Mouse (Mus musculus): ENCODE measurements around the gene Ptma.
"Not testable (repeated sequence)": the region's sequence is repeated elsewhere in the genome, so short reads cannot be mapped to it uniquely, and the experiment has no call there.

Ptma gene

DNA sequence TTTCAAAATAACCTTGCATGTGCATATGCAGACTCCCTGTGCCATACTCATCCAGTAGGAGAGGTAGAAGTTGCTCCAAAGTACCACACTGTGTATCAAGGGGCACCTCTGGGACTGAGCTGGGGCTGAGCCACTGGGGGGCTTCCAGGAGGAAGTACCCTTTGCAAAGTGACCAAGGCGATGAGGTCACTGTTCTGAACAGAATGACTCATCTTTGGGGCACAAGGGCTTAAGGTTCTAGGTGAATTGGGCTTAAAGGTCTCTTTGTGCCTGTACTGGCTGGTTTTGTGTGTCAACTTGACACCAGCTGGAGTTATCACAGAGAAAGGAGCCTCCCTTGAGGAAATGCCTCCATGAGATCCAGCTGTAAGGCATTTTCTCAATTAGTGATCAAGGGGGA is 13.5 kb upstream of the Ptma start:
- intact Hi-C loops (cut with DNase I), result not testable (repeated sequence)

DNA sequence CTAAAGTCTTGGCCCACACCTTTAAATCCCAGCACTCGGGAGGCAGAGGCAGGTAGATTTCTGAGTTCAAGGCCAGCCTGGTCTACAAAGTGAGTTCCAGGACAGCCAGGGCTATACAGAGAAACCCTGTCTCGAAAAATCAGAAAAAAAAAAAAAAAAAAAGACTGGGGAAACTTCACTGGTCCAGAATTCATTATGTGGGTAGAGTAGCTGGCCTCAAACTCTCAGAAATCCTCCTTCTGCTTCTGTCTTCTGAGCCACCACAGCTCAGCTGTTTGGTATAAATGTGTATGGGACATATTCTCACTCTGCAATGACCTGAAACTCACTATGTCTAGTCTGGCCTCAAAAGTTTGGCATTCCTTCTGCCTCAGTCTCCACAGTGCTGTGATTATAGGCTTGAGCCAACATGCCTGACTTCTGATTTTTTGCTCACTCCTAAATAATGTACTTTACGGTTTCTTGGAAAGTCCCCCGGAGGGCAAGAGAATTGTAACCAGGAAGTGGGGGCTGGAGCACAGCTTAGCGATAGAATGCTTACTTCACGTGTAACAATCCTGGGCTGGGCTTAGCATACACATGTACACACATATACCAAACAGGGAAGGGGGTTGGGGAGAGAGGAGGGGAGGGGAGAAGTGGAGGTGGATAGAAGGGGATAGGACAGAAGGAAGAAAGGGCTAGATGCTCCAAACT is 10.7 kb upstream of the Ptma start:
- intact Hi-C loops (cut with DNase I), result no loop called here

DNA sequence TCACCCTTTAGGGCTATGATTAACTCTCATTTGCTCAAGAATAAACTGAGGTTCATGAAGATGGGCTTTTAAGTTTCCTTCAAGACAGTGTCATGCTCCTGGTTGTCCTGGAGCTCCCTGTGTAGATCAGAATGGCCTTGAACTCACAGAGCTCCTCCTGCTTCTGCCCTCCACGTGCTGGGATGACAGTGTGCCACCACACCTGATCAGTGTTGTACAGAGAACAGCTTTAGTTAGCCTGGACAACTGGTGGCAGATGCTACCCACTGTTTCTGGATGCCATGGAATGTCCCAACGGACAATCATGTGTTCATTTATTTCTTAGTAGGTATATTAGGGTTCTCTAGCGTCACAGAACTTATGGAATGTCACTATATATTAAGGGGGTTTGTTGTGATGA is 9.4 kb upstream of the Ptma start:
- intact Hi-C loops (cut with DNase I), result no loop called here

DNA sequence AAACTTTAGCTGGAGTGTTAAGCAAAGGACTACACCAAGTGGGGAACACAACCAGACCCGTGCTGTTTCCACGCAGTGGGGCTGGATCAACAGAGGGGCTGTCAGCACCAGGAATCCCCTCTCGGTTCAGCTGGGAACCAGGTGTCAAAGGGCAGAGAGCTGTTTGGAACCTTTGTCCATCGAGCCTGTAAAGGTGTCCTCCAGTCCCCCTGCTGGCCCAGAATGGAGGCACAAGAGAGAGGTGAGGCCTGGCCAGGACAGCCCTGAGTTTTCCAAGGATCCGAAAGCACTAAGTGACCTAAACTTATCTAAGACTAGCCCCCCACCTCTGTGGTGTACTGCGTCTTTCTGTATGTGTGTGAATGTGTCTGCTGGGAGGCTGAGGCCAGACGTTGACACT is 6.2 kb upstream of the Ptma start:
- intact Hi-C loops (cut with DNase I), result no loop called here

DNA sequence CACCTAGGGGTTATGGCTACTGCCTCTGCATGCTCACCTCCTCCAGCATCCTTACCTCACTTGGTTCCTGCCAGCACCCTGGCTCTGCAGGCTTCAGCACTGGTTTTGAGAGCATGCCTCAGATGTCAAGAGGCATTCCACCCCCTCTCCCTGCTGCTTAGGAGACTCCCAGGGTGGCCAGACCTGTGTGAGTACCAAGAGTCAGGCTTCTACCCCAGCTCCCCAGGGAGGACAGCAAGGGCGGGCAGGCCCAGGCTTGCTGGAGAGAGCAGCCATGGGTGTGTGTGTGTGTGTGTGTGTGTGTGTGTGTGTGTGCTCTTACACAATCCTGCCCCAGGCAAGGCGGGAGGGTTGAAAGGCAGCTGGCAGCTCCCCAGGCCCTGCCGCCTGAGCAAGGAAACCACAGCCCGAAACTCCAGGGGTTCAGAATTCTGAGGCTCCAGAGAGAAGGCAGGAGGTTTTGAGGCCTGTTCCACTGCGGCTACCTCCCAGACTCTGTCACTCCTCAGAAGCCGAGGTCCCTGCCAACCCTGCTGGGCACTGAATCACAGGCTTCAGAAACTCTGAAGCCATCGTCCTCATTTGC is 4.1 kb upstream of the Ptma start:
- intact Hi-C loops (cut with DNase I), result no loop called here

DNA sequence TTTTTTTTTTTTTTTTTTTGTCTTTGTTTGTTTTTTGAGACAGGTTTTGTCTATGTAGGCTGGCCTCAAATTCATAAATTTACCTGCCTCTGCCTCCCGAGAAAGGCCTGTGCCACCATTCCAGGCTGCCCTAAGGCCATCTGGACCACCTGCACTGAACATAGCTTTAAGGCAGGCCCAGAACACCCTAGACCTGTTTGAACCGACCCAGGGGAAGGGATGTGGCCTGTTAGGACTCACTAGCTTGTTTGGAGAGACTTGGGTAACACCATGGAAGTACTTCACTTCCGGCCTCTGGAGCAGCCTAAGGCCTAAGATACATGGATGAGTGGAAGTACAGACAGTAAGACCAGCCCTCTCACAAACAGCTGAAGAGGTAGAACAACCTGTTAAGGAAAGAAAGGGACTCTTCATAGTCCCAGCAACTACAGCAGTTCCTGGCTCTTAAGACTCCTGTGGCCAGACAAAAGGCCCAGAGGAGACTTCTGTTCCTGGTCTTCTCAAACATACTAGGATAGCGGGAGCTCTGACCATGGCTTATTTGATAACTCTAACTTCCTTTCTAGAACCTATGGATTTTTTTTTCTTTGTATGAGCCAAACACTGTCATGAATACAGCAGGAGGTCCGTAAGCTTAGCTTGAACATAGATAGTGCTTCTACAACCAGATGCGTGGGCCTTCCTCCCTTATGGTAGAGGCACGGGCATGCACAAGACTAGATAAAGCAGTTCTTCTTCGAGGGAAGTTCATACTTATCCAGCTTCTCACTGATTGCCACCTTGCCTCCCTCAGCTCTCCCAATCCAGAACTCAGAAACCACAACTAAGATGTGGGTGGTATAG is 2.5 kb upstream of the Ptma start:
- intact Hi-C loops (cut with DNase I), result no loop called here

- intact Hi-C loops (cut with DNase I), result no loop called here
Observed at GRCm38 (mm10) chr1:86524619-86525498, 1.7 kb upstream of the Ptma start.

DNA sequence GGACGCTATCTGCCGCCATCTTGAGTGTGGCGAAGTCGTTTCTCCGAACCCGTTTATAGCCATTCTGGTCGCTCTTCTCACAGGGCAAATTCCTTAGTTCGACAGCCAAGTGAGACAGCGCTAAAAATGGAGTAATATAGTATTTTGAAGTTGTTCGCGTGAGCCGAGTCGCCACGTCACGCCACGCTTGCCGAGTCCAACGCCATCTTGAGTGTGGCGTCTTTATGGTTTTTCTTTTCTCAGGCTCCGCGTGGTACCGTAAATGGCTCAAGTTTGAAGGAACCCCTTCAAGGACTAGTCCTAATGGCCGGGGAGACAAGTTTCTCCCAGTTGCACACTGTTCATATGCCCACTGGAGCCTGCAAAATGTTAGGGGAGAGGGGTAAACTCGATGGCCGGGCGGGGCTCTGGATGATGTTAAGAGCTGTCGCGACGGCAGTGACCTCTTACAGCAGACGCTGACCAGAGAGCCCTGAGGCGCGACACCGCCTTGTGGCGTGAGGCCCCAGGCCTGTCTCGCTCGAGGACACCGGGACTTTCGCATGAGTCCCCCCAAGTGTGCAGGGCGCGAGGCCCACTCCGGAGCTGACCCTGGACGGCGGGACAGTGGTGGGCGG is 919 bp upstream of the Ptma start:
- intact Hi-C loops (cut with DNase I), result no loop called here

- intact Hi-C loops (cut with DNase I), result no loop called here
Observed at GRCm38 (mm10) chr1:86526789-86527598, 468 bp downstream of the Ptma start.

- intact Hi-C loops (cut with DNase I), result no loop called here
Observed at GRCm38 (mm10) chr1:86527599-86528486, 1.3 kb downstream of the Ptma start.

- intact Hi-C loops (cut with DNase I), result no loop called here
Observed at GRCm38 (mm10) chr1:86528571-86529180, 2.1 kb downstream of the Ptma start.

DNA sequence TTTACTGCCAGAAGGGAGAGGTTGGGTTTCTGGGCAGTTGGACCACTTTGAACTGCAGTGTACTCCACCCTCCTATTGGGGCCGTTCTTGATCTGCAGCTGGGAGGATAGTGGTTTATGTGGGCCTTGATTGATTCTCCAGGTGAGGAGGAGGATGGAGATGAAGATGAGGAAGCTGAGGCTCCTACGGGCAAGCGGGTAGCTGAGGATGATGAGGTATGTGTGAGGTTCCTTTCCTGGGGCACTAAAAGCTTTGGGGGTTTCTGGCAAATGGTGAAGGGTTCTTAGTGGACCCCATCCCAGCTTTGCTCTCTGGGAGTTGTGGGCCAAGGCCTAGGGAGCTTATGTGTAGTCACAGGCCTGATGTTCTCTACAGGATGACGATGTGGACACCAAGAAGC is 3.1 kb downstream of the Ptma start:
- intact Hi-C loops (cut with DNase I), result no loop called here

GRCm38 (mm10) chr1:86530871-86531546 is 4.5 kb downstream of the Ptma start:
- intact Hi-C loops (cut with DNase I), result no loop called here

DNA sequence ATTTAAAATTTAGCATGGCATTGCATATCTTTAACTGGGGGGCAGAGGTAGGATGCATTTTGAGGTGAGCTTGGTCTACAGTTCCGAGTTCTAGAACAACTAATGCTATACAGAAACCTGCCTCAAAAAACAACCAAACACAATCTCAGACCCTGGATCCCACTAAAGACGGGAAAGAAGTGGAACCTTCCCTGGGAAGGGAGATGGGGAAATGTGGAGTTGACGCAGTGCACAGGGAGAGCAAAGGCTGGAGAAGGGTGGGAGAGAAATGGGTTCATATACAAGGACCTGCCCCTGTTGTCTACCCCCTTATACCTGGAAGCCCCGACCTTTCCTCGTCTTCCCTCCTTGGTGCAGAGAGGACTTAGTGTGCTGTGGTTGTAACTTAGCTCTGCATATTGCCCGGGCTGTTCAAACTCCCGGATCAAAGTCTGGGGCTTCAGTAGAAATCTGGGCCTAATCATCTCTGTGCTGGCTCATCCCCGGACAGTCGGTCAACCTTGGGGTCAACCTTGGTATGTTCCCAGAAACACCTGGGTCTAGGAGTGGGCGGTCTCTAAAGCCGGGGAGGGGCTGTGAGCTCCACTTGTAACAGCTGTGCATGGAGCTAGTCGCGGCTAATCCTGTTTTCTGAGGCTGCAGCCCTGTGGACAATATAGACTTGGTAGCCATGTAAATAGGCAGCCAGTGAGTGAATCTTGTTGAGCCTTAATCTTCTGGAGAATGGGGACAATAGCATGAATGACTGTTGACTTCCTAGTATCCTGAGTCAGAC is 5.2 kb downstream of the Ptma start:
- intact Hi-C loops (cut with DNase I), result loop anchor here (1.0 kb wide), 2 partner anchors 30 to 91 kb away; no protein-coding TSS in a partner anchor

- intact Hi-C loops (cut with DNase I), result loop anchor here (1.0 kb wide), 2 partner anchors 31 to 92 kb away; no protein-coding TSS in a partner anchor
Observed at GRCm38 (mm10) chr1:86532362-86533051, 6.0 kb downstream of the Ptma start.

- intact Hi-C loops (cut with DNase I), result no loop called here
Observed at GRCm38 (mm10) chr1:86533411-86534130, 7.0 kb downstream of the Ptma start.

All from adrenal gland (tissue).